Mouse (Mus musculus): ENCODE measurements around the gene Cdkal1. TPM values are rescaled to one million over a fixed set of nuclear protein-coding genes. Genes with fewer than 3 reads are reported as not detected.

Cdkal1 gene
- polyA plus RNA-seq, 1 experiment: 13.5 TPM

GRCm38 (mm10) chr13:29177889-29178486, 677.5 kb downstream of the Cdkal1 start:
- Histone ChIP-seq H3K4me1 (ENCODE audit: control insufficient read depth, insufficient read depth, low read length) (no peaks in the 10 kb centered on the region), H3K27ac (ENCODE audit: insufficient read depth, low read depth, low read length) (no peak overlapping the region), H3K4me3 (ENCODE audit: insufficient read depth, low read length) (no peak overlapping the region)
- TF ChIP-seq CTCF (IDR thresholded peaks at IDR 0.05; ENCODE audit: low read depth, low read length) (no peak), POLR2A (IDR thresholded peaks at IDR 0.05; ENCODE audit: borderline replicate concordance, low read depth, low read length) (no peak)

DNA sequence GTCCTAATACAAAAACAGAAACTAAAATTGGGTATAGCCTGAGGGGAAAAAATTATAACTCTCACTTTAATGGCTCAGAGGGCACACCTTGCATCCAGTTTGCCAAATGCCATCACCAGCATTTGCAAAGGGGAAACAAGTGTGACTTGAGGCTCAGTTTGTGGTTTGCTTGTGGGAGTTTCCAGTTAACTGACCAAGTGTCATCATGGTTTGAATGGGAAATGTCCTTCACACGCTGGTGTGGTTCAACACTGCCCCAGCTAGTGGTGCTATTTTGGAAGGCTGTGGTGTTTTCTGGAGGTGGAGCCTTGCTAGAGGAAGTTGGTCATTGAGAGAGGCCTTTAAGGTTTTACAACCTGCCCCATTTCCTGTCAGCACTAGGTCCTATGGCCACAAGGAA, 686.1 kb downstream of the Cdkal1 start:
- Histone ChIP-seq H3K4me3 (ENCODE audit: insufficient read depth, low read length) (no peak overlapping the region), H3K4me1 (ENCODE audit: control insufficient read depth, insufficient read depth, low read length) (no peaks in the 10 kb centered on the region), H3K27ac (ENCODE audit: insufficient read depth, low read depth, low read length) (no peak overlapping the region)
- no peak for TF ChIP-seq CTCF (IDR thresholded peaks at IDR 0.05; ENCODE audit: low read depth, low read length)
- TF ChIP-seq POLR2A (IDR thresholded peaks at IDR 0.05; ENCODE audit: borderline replicate concordance, low read depth, low read length): no peak

GRCm38 (mm10) chr13:29164845-29165524, 690.5 kb downstream of the Cdkal1 start:
- H3K4me3 ChIP-seq (ENCODE audit: insufficient read depth, low read length): no peak overlapping the region
- no peak overlapping the region for H3K27ac ChIP-seq (ENCODE audit: insufficient read depth, low read depth, low read length)
- no peaks in the 10 kb centered on the region for H3K4me1 ChIP-seq (ENCODE audit: control insufficient read depth, insufficient read depth, low read length)
- no peak for TF ChIP-seq POLR2A (IDR thresholded peaks at IDR 0.05; ENCODE audit: borderline replicate concordance, low read depth, low read length)
- TF ChIP-seq CTCF (IDR thresholded peaks at IDR 0.05; ENCODE audit: low read depth, low read length): no peak

DNA sequence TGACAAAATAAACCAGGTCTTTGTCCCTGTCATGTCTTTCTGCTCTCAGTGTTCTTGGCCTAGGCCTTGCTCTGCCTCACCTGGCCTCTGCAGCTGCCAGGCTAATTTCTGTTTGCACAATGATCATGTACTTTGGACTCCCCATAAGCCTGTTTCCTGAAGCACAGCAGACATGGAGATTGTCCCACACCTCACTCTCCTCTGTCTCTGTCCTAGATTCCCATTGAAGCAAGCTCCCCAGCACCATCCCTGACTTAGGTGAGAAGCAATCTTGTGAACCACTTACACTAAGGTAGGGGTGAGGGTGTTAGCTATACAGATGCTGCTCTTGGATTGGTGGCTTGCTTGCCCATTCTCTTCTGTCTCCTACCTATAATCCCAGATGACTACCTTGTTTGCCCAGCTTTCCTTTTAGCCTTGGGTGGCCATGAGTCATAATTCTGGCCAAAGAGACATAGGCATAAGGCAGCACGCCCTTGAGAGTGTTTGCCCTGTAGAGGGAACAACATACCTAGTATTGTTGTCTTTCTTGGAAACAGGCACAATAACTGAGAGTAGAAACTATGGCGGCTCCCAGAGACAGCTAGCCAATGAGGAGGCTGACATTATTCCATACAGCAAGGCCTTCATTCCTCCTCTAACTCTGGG, 692.5 kb downstream of the Cdkal1 start:
- TF ChIP-seq CTCF (IDR thresholded peaks at IDR 0.05; ENCODE audit: low read depth, low read length): no peak
- no peak for TF ChIP-seq POLR2A (IDR thresholded peaks at IDR 0.05; ENCODE audit: borderline replicate concordance, low read depth, low read length)
- Histone ChIP-seq H3K4me1 (ENCODE audit: control insufficient read depth, insufficient read depth, low read length) (no peaks in the 10 kb centered on the region), H3K27ac (ENCODE audit: insufficient read depth, low read depth, low read length) (no peak overlapping the region), H3K4me3 (ENCODE audit: insufficient read depth, low read length) (no peak overlapping the region)

DNA sequence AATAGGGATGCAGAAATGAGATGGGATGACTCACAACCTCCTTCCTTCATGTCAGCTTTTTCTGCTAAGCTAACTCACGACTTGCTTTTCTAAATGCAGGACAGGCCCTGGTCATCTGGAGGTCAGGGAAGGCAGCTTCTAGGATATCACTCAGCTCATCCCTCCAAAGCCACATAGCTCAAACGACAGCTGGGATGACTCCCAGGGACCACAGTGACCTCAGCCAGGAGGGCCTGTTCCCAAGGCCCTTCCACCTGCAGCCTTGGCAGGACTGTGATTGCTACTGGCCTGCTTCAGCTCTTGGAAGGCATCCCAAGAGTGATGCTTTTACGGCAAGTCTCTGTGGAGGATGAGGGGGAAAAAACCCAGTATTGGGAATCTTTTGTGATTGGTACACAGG, 693.0 kb downstream of the Cdkal1 start:
- no peaks in the 10 kb centered on the region for H3K4me1 ChIP-seq (ENCODE audit: control insufficient read depth, insufficient read depth, low read length)
- TF ChIP-seq POLR2A (IDR thresholded peaks at IDR 0.05; ENCODE audit: borderline replicate concordance, low read depth, low read length) (no peak), CTCF (IDR thresholded peaks at IDR 0.05; ENCODE audit: low read depth, low read length) (no peak)

GRCm38 (mm10) chr13:29161436-29161835, 694.0 kb downstream of the Cdkal1 start:
- TF ChIP-seq POLR2A (IDR thresholded peaks at IDR 0.05; ENCODE audit: borderline replicate concordance, low read depth, low read length) (no peak), CTCF (IDR thresholded peaks at IDR 0.05; ENCODE audit: low read depth, low read length) (no peak)
- Histone ChIP-seq H3K27ac (ENCODE audit: insufficient read depth, low read depth, low read length) (no peak overlapping the region), H3K4me3 (ENCODE audit: insufficient read depth, low read length) (no peak overlapping the region), H3K4me1 (ENCODE audit: control insufficient read depth, insufficient read depth, low read length) (no peaks in the 10 kb centered on the region)

More for the DNA sequence above, 693.0 kb downstream of the Cdkal1 start:
- Histone ChIP-seq H3K27ac (ENCODE audit: insufficient read depth, low read depth, low read length) (no peak overlapping the region), H3K4me3 (ENCODE audit: insufficient read depth, low read length) (no peak overlapping the region)

- no peak overlapping the region for H3K27ac ChIP-seq (ENCODE audit: insufficient read depth, low read depth, low read length)
- no peaks in the 10 kb centered on the region for H3K4me1 ChIP-seq (ENCODE audit: control insufficient read depth, insufficient read depth, low read length)
Measured at GRCm38 (mm10) chr13:29156703-29157102, 698.8 kb downstream of the Cdkal1 start.

GRCm38 (mm10) chr13:29155297-29155696, 700.2 kb downstream of the Cdkal1 start:
- no peak overlapping the region for H3K4me3 ChIP-seq (ENCODE audit: insufficient read depth, low read length)
- no peak overlapping the region for H3K27ac ChIP-seq (ENCODE audit: insufficient read depth, low read depth, low read length)
- no peak for TF ChIP-seq POLR2A (IDR thresholded peaks at IDR 0.05; ENCODE audit: borderline replicate concordance, low read depth, low read length)
- no peak for TF ChIP-seq CTCF (IDR thresholded peaks at IDR 0.05; ENCODE audit: low read depth, low read length)
- H3K4me1 ChIP-seq (ENCODE audit: control insufficient read depth, insufficient read depth, low read length): no peaks in the 10 kb centered on the region

More at GRCm38 (mm10) chr13:29156703-29157102, 698.8 kb downstream of the Cdkal1 start:
- TF ChIP-seq POLR2A (IDR thresholded peaks at IDR 0.05; ENCODE audit: borderline replicate concordance, low read depth, low read length): no peak
- H3K4me3 ChIP-seq (ENCODE audit: insufficient read depth, low read length): no peak overlapping the region

- no peak overlapping the region for H3K27ac ChIP-seq (ENCODE audit: insufficient read depth, low read depth, low read length)
- no peak overlapping the region for H3K4me3 ChIP-seq (ENCODE audit: insufficient read depth, low read length)
- no peaks in the 10 kb centered on the region for H3K4me1 ChIP-seq (ENCODE audit: control insufficient read depth, insufficient read depth, low read length)
- TF ChIP-seq CTCF (IDR thresholded peaks at IDR 0.05; ENCODE audit: low read depth, low read length) (no peak), POLR2A (IDR thresholded peaks at IDR 0.05; ENCODE audit: borderline replicate concordance, low read depth, low read length) (no peak)
Measured at GRCm38 (mm10) chr13:29150120-29150519, 705.4 kb downstream of the Cdkal1 start.

GRCm38 (mm10) chr13:29149404-29149803, 706.1 kb downstream of the Cdkal1 start:
- no peak overlapping the region for H3K27ac ChIP-seq (ENCODE audit: insufficient read depth, low read depth, low read length)
- no peak for TF ChIP-seq CTCF (IDR thresholded peaks at IDR 0.05; ENCODE audit: low read depth, low read length)
- no peak for TF ChIP-seq POLR2A (IDR thresholded peaks at IDR 0.05; ENCODE audit: borderline replicate concordance, low read depth, low read length)
- H3K4me3 ChIP-seq (ENCODE audit: insufficient read depth, low read length): no peak overlapping the region
- no peaks in the 10 kb centered on the region for H3K4me1 ChIP-seq (ENCODE audit: control insufficient read depth, insufficient read depth, low read length)

All from bone marrow macrophage, adult 2 months (primary cell).